Comparison of ENCODE assay signal across 8 mouse cellular contexts in the genomic region with DNA sequence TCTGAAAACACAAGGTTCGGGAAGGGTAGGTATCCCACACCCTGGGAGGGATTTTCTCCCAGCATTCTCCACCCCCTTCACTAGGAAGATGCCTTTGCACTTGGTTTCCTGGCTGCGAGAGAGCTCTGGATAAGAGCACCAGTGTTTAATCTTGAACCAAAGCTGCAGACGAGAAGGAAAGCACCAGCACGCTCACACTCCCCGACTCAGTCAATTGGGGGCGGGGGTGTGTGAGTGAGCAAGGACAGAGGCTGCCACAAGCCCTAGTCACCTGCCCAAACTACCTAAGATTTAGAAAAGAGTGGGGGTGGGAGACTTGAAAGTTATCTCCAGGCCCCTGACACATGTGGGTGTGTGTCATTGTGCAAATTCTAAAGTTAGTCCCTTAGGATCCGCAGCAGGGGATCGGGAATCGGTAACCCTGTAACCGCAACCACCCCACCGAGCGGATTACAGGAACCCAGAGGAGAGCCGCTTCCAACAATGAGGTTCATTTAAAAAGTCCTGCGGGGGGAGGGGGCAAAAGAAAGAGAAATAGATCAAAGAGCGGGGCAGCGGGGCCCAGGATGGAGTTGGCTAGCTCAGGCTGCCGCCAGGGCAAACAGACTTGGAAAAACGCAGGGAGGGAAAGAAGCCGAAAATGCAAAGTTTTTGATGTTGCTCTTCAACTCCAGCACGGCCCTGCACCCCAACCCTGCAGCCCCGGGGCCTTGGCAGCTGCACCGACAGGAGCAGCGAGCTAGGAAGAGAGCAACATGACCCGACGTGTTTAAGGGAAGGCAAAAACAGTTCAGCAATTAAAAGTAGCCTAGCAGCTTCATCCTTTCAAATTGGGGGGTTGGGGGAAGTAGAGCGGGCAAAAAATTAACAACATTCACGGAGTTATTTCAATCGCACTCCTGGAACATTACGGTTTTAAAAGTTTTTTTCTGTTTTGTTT. TPM values are rescaled to one million over a fixed set of nuclear protein-coding genes. Genes with fewer than 3 reads are reported as not detected.
DNase-seq lines count a peak whose midpoint lies in the region; ATAC-seq and TF ChIP-seq lines count a peak whose summit lies in the region.

No protein-coding gene starts in this region.

- H3K4me2 ChIP-seq in heart, embryonic 13.5 days = peak overlapping the region; percentile 84

- ATAC-seq in erythroblast, adult 5-6 weeks (replicated peaks; ENCODE audit: low FRiP score, poor library complexity, severe bottlenecking) = no peak
- no peak for ATAC-seq in heart, embryonic 13.5 days (ENCODE audit: extremely low read depth, insufficient number of reproducible peaks, low FRiP score, low TSS enrichment)
- ATAC-seq in megakaryocyte-erythroid progenitor cell, adult 5-6 weeks (replicated peaks; ENCODE audit: low FRiP score, low TSS enrichment, poor library complexity, severe bottlenecking) = no peak

- no peak for TF ChIP-seq CTCF in thymus, adult 2 months (IDR thresholded peaks at IDR 0.05; ENCODE audit: borderline replicate concordance, control insufficient read depth, extremely low read depth, insufficient read depth, low read length, poor library complexity)

- H3K9me3 ChIP-seq in erythroblast, embryonic 14.5 days (ENCODE audit: control insufficient read depth, low read length) = no peaks in the 10 kb centered on the region
- H3K9me3 ChIP-seq in heart, embryonic 13.5 days = no peaks in the 10 kb centered on the region

- H3K4me1 ChIP-seq in erythroblast, embryonic 14.5 days (ENCODE audit: control insufficient read depth) = peaks cover 71% of the 10 kb centered on the region
- peaks cover 37% of the 10 kb centered on the region for H3K4me1 ChIP-seq in heart, embryonic 13.5 days
- peaks cover 30% of the 10 kb centered on the region for H3K4me1 ChIP-seq in thymus, adult 2 months (replicated peaks; ENCODE audit: control insufficient read depth, insufficient read depth, low read length)

- under 1% methylated on average over 29 of the region's 29 CpGs for WGBS in heart, embryonic 13.5 days
- 1% methylated on average over 29 of the region's 29 CpGs for WGBS in thymus, adult 2 months

- H3K4me3 ChIP-seq in erythroblast, embryonic 14.5 days (replicated peaks) = peak overlapping the region; percentile 85
- peak overlapping the region; percentile 89 for H3K4me3 ChIP-seq in heart, embryonic 13.5 days
- peak overlapping the region; percentile 96 for H3K4me3 ChIP-seq in thymus, adult 2 months (ENCODE audit: control insufficient read depth, insufficient read depth, low read length)

- peak overlapping the region; percentile 92 for H3K9ac ChIP-seq in heart, embryonic 13.5 days

- peak overlapping the region; percentile 99 for H3K27ac ChIP-seq in heart, embryonic 13.5 days (replicated peaks)
- peak overlapping the region; percentile 97 for H3K27ac ChIP-seq in thymus, adult 2 months (ENCODE audit: control insufficient read depth, insufficient read depth, low read length)

- DNase-seq in embryo, embryonic 10 days (ENCODE audit: low spot score) = peak; percentile 67
- peak; percentile 63 for DNase-seq in kidney, postnatal 10 days
- peak; percentile 51 to 63 for DNase-seq in lung, postnatal 4 days
- peak; percentile 54 for DNase-seq in thymus, adult 2 months

- H3K36me3 ChIP-seq in erythroblast, embryonic 14.5 days (ENCODE audit: control insufficient read depth) = peaks cover 28% of the 10 kb centered on the region
- peaks cover 39% of the 10 kb centered on the region for H3K36me3 ChIP-seq in heart, embryonic 13.5 days
- H3K36me3 ChIP-seq in thymus, adult 2 months (ENCODE audit: control insufficient read depth, insufficient read depth, low read length) = peaks cover 33% of the 10 kb centered on the region

- no peaks in the 10 kb centered on the region for H3K27me3 ChIP-seq in erythroblast, embryonic 14.5 days (ENCODE audit: control insufficient read depth)
- no peaks in the 10 kb centered on the region for H3K27me3 ChIP-seq in heart, embryonic 13.5 days (replicated peaks)
- H3K27me3 ChIP-seq in thymus, adult 2 months (ENCODE audit: control insufficient read depth, insufficient read depth, low read length) = no peaks in the 10 kb centered on the region

- TF ChIP-seq POLR2A in thymus, adult 2 months (IDR thresholded peaks at IDR 0.05; ENCODE audit: control insufficient read depth, extremely low read depth, insufficient read depth, low read length, poor library complexity) = no peak

RNA-seq across cellular contexts. Expression of a gene that starts 1.4 kb away (rescaled TPM):
- polyA plus RNA-seq in erythroblast, embryonic 14.5 days (2012) = 8.0 and 9.0 TPM in 2 replicates
- 8.8 and 12.7 TPM in 2 replicates for total RNA-seq in erythroblast, adult 5-6 weeks (2015; ENCODE audit: low replicate concordance)
- total RNA-seq in erythroblast, adult 5-6 weeks (2017; ENCODE audit: low replicate concordance) = 4.0 and 4.3 TPM in 2 replicates
- polyA plus RNA-seq in heart, embryonic 13.5 days (2015; fragmentation: Nextera tagmentation; extraction: Ambion mirVana) = 89.3 and 96.2 TPM in 2 replicates
- 253 and 297 TPM in 2 replicates for polyA plus RNA-seq in thymus, adult 2 months (2012; rRNA removed)
- total RNA-seq in megakaryocyte-erythroid progenitor cell, adult 5-6 weeks (2014; fragmentation: Nextera tagmentation) = 76.1 and 121 TPM in 2 replicates
- 12.4 and 18.5 TPM in 2 replicates for total RNA-seq in megakaryocyte-erythroid progenitor cell, adult 5-6 weeks (2017)
